Mouse (Mus musculus) embryonic facial prominence, embryonic 15.5 days (tissue): ENCODE data around the gene Ankrd44. TPM values are rescaled to one million over a fixed set of nuclear protein-coding genes. Genes with fewer than 3 reads are reported as not detected.

Source experiments
- ATAC-seq: fragments of 200-750 bp; cut with Nextera tagmentation; 2 replicates; pipeline ENCODE4 v1.8.0; 2017; ENCODE audit warnings: low read depth, moderate TSS enrichment; ENCODE audit not compliant: insufficient number of reproducible peaks, low FRiP score, low TSS enrichment
- H3K27ac ChIP-seq: fragments of 300-500 bp; sonication (generic); replicated peaks from 2 replicates; pipeline ENCODE4 v1.5.1; 2015; ENCODE audit warnings: mild to moderate bottlenecking, inconsistent platforms
- H3K27me3 ChIP-seq: fragments of 300-500 bp; sonication (generic); 2 replicates; pipeline ENCODE4 v1.6.1; 2015; ENCODE audit warnings: inconsistent platforms
- H3K36me3 ChIP-seq: fragments of 300-500 bp; sonication (generic); 2 replicates; pipeline ENCODE4 v1.6.1; 2015; ENCODE audit warnings: mild to moderate bottlenecking, inconsistent platforms
- H3K4me1 ChIP-seq: fragments of 300-500 bp; sonication (generic); 2 replicates; pipeline ENCODE4 v1.6.1; 2015; ENCODE audit warnings: inconsistent platforms
- H3K4me2 ChIP-seq: fragments of 300-500 bp; sonication (generic); replicated peaks from 2 replicates; pipeline ENCODE4 v1.6.1; 2015; ENCODE audit warnings: mild to moderate bottlenecking, inconsistent platforms
- H3K4me3 ChIP-seq: fragments of 300-500 bp; sonication (generic); replicated peaks from 2 replicates; pipeline ENCODE4 v1.5.1; 2015; ENCODE audit warnings: mild to moderate bottlenecking, inconsistent platforms
- H3K9ac ChIP-seq: fragments of 300-500 bp; sonication (generic); 2 replicates; pipeline ENCODE4 v1.6.1; 2015; ENCODE audit warnings: inconsistent platforms
- H3K9me3 ChIP-seq: fragments of 300-500 bp; sonication (generic); replicated peaks from 2 replicates; pipeline ENCODE4 v1.6.1; 2016; ENCODE audit warnings: inconsistent platforms
- WGBS: fragments of 180-500 bp; shearing (Covaris S2); methylation state at CpG from one replicate; pipeline ENCODE4 v1.1.7; 2015; 5-methylcytosine and 5-hydroxymethylcytosine counted together
- polyA plus RNA-seq: library from polyadenylated mRNA; unstranded; fragments of >200 nt; fragmentation: Nextera tagmentation; extraction: Ambion mirVana; gene quantifications from 2 replicates; pipeline ENCODE4 v1.2.1, GENCODE M21; 2015

Ankrd44 gene
- polyA plus RNA-seq, 1 experiment from 2014 or later = 22.9 TPM

DNA sequence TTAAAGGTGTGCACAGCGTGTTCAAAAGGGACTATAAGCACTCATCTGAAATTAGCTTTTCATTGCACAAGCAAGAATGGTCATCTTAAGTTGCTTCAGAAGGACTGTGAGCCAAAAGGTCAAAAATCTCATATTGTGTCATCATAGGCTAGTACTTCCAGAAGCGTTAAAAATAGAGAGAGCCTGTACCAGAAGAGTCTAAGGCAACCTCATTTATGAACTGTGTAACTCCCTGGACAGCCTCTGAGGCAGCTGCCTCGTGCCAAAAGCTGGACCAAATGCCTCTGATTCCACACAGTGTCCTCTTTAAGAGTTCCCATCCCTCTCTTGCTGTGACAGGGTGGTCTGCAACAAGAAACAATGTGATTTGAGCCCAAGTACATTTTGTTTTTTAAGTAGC, 176.7 kb downstream of the Ankrd44 start:
- WGBS = 77% methylated on average over 3 of the region's 3 CpGs
- Histone ChIP-seq H3K27ac (no peak overlapping the region), H3K9ac (no peak overlapping the region), H3K4me3 (no peak overlapping the region), H3K4me2 (no peak overlapping the region), H3K9me3 (no peaks in the 10 kb centered on the region), H3K36me3 (peaks cover 9% of the 10 kb centered on the region; the same call in 1 of the 2 replicates), H3K4me1 (no peaks in the 10 kb centered on the region), H3K27me3 (no peaks in the 10 kb centered on the region)
- no peak for ATAC-seq

DNA sequence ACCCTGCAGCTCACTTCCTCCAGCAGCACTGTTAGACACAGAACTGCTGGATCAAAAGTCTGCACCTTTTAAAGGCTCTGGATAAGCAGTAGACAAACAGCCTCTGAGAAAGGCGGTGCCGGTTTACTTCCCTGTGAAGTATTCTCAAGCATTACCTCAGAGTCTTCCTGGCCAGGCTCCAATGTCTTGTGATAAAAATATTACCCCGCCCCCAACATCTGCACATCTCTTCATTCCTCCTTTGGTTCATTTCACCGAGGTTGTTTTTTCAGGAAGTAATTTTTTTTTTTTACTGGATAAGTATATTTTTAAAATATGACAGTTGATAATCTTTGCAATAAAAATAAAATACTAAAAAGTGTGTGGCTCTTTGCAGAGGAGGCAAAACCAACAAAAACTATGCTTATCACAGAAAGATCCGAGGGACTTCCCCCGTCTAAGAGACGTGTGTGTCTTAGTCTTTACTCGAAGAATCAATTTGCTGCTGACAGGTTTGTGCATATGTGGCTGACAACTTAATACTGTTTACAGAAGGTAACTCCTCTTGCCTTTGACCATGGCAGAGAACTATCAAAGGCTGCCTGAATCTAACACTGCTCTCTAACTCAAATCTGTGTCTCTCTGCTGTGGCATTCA, 178.3 kb downstream of the Ankrd44 start:
- 53% methylated on average over 8 of the region's 8 CpGs for WGBS
- no peak for ATAC-seq

GRCm38 (mm10) chr1:54745666-54746065, 180.5 kb downstream of the Ankrd44 start:
- H3K27ac ChIP-seq = no peak overlapping the region
- no peak for ATAC-seq
- H3K9me3 ChIP-seq = no peaks in the 10 kb centered on the region
- H3K4me1 ChIP-seq = no peaks in the 10 kb centered on the region
- no peak overlapping the region for H3K4me2 ChIP-seq
- no peaks in the 10 kb centered on the region for H3K36me3 ChIP-seq
- no peak overlapping the region for H3K4me3 ChIP-seq
- H3K9ac ChIP-seq = no peak overlapping the region
- H3K27me3 ChIP-seq = no peaks in the 10 kb centered on the region

More for the DNA sequence above, 178.3 kb downstream of the Ankrd44 start:
- no peaks in the 10 kb centered on the region for H3K4me1 ChIP-seq
- no peak overlapping the region for H3K4me2 ChIP-seq
- H3K27me3 ChIP-seq = no peaks in the 10 kb centered on the region
- no peak overlapping the region for H3K27ac ChIP-seq
- peaks cover under 1% of the 10 kb centered on the region; the same call in 1 of the 2 replicates for H3K36me3 ChIP-seq
- no peak overlapping the region for H3K9ac ChIP-seq
- no peak overlapping the region for H3K4me3 ChIP-seq
- no peaks in the 10 kb centered on the region for H3K9me3 ChIP-seq

DNA sequence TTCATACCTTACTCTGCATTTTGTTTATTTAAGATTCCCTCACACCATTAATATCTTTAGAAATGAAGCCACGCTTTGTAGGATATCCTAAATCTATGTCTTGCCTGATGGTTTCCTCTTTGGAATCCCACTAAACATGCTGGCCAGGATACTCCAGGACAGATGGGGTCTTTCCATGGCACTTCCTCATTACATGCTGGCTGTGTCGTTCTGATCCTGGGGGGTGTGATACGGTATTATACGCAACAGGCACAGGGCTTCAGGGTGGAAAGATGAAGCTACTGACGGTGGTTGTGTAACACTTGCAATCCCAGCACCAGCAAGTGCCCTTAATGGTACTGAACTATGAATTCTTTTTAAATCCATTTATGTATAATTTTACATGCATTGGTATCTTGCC, 182.0 kb downstream of the Ankrd44 start:
- Histone ChIP-seq H3K36me3 (no peaks in the 10 kb centered on the region), H3K4me3 (no peak overlapping the region), H3K9ac (no peak overlapping the region), H3K4me2 (no peak overlapping the region), H3K4me1 (no peaks in the 10 kb centered on the region), H3K27ac (no peak overlapping the region), H3K9me3 (no peaks in the 10 kb centered on the region), H3K27me3 (no peaks in the 10 kb centered on the region)
- WGBS = 78% methylated on average over 5 of the region's 5 CpGs
- ATAC-seq = no peak

GRCm38 (mm10) chr1:54743072-54743471, 183.1 kb downstream of the Ankrd44 start:
- no peaks in the 10 kb centered on the region for H3K27me3 ChIP-seq
- 81% methylated on average over 8 of the region's 8 CpGs for WGBS
- no peaks in the 10 kb centered on the region for H3K36me3 ChIP-seq
- no peak overlapping the region for H3K27ac ChIP-seq
- H3K4me3 ChIP-seq = no peak overlapping the region
- H3K9ac ChIP-seq = no peak overlapping the region
- H3K4me1 ChIP-seq = no peaks in the 10 kb centered on the region
- ATAC-seq = no peak
- no peaks in the 10 kb centered on the region for H3K9me3 ChIP-seq
- H3K4me2 ChIP-seq = no peak overlapping the region

DNA sequence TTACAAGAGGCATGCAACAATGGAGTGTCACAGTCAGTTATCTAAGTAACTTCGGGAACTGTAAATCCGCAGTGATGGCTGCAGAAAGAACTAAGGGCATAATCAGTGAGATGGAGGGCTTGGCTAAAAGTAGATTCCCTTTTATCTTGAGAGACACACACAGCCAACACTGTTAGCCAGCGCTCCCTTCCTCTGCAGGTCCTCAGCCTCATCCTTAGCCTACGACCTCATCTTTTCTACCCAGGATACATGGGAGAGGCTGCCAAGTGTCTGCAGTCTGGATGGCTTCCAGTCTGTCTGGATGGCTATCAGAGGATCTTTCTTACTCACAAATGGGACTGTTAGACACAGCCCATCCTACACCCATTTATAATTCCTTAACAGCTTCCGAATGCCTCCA, 185.3 kb downstream of the Ankrd44 start:
- H3K27ac ChIP-seq = no peak overlapping the region
- no peak overlapping the region for H3K4me3 ChIP-seq
- no peaks in the 10 kb centered on the region for H3K4me1 ChIP-seq
- 81% methylated on average over 5 of the region's 5 CpGs for WGBS
- no peak overlapping the region for H3K9ac ChIP-seq
- no peak for ATAC-seq
- no peaks in the 10 kb centered on the region for H3K36me3 ChIP-seq
- no peaks in the 10 kb centered on the region for H3K9me3 ChIP-seq
- no peaks in the 10 kb centered on the region for H3K27me3 ChIP-seq
- no peak overlapping the region for H3K4me2 ChIP-seq

GRCm38 (mm10) chr1:54737472-54737871, 188.7 kb downstream of the Ankrd44 start:
- Histone ChIP-seq H3K4me3 (no peak overlapping the region), H3K27ac (no peak overlapping the region), H3K9me3 (no peaks in the 10 kb centered on the region), H3K36me3 (no peaks in the 10 kb centered on the region), H3K27me3 (no peaks in the 10 kb centered on the region), H3K4me2 (no peak overlapping the region), H3K4me1 (no peaks in the 10 kb centered on the region), H3K9ac (no peak overlapping the region)
- WGBS = 67% methylated on average over 3 of the region's 3 CpGs
- ATAC-seq = no peak

GRCm38 (mm10) chr1:54734917-54735664, 191.1 kb downstream of the Ankrd44 start:
- ATAC-seq = no peak
- H3K27me3 ChIP-seq = no peaks in the 10 kb centered on the region
- 63% methylated on average over 17 of the region's 17 CpGs for WGBS

GRCm38 (mm10) chr1:54729316-54729715, 196.9 kb downstream of the Ankrd44 start:
- H3K27ac ChIP-seq = no peak overlapping the region
- no peak overlapping the region for H3K4me2 ChIP-seq
- no peaks in the 10 kb centered on the region for H3K9me3 ChIP-seq
- ATAC-seq = no peak
- WGBS = 91% methylated on average over 5 of the region's 5 CpGs
- H3K4me1 ChIP-seq = no peaks in the 10 kb centered on the region
- H3K4me3 ChIP-seq = no peak overlapping the region
- H3K9ac ChIP-seq = no peak overlapping the region
- no peaks in the 10 kb centered on the region for H3K27me3 ChIP-seq
- peaks cover 4% of the 10 kb centered on the region; the same call in 1 of the 2 replicates for H3K36me3 ChIP-seq

More at GRCm38 (mm10) chr1:54734917-54735664, 191.1 kb downstream of the Ankrd44 start:
- H3K4me2 ChIP-seq = no peak overlapping the region
- no peak overlapping the region for H3K9ac ChIP-seq
- no peaks in the 10 kb centered on the region for H3K9me3 ChIP-seq
- H3K27ac ChIP-seq = no peak overlapping the region
- no peaks in the 10 kb centered on the region for H3K4me1 ChIP-seq
- H3K4me3 ChIP-seq = no peak overlapping the region
- H3K36me3 ChIP-seq = no peaks in the 10 kb centered on the region

DNA sequence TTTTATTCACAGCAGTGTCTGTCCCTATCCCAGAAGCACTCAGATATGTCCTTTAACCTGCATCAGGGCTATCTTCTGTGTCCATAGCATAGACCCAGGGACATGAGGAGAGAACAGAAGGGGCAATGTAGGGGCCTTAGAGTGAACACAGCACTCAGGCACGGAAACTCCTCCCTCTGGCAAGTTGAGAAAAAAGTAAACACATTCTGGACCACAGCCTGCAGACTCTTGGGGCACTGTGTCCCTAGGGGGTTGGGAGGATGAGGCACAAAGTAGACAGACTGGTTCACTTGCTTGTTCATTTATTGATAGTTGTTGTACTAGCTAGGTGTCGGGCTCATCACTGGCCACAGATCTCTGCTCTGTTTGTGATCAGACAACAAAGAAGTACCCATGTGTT, 199.6 kb downstream of the Ankrd44 start:
- H3K9ac ChIP-seq = no peak overlapping the region
- no peaks in the 10 kb centered on the region for H3K4me1 ChIP-seq
- no peaks in the 10 kb centered on the region for H3K9me3 ChIP-seq
- H3K27me3 ChIP-seq = no peaks in the 10 kb centered on the region
- H3K36me3 ChIP-seq = peaks cover 4% of the 10 kb centered on the region; the same call in 1 of the 2 replicates
- H3K4me3 ChIP-seq = no peak overlapping the region
- no peak overlapping the region for H3K27ac ChIP-seq
- no peak for ATAC-seq
- WGBS = 71% methylated on average over 2 of the region's 2 CpGs
- no peak overlapping the region for H3K4me2 ChIP-seq

GRCm38 (mm10) chr1:54716921-54717320, 209.3 kb downstream of the Ankrd44 start:
- no peak overlapping the region for H3K27ac ChIP-seq
- no peaks in the 10 kb centered on the region; the same call in 1 of the 2 replicates for H3K36me3 ChIP-seq
- H3K4me3 ChIP-seq = no peak overlapping the region
- H3K9me3 ChIP-seq = no peaks in the 10 kb centered on the region
- no peak for ATAC-seq
- H3K4me1 ChIP-seq = peaks cover 2% of the 10 kb centered on the region; the same call in 1 of the 2 replicates
- WGBS = 93% methylated on average over 6 of the region's 6 CpGs
- no peak overlapping the region for H3K9ac ChIP-seq
- no peaks in the 10 kb centered on the region for H3K27me3 ChIP-seq
- no peak overlapping the region for H3K4me2 ChIP-seq
